Mouse (Mus musculus) liver, postnatal 0 days (tissue): ENCODE measurements around the gene Capzb. TPM values are rescaled to one million over a fixed set of nuclear protein-coding genes. Genes with fewer than 3 reads are reported as not detected.

Experiments used
- ATAC-seq: fragments of 200-750 bp; cut with Nextera tagmentation; 2 replicates; pipeline ENCODE4 v1.8.0; 2017; ENCODE audit warnings: mild to moderate bottlenecking, moderate library complexity
- DNase-seq: peaks from one replicate; pipeline ENCODE4 v3.0.0-alpha.2; 2016
- H3K27ac ChIP-seq: fragments of 300-500 bp; sonication (generic); 2 replicates; pipeline ENCODE4 v1.5.1; 2014; ENCODE audit warnings: antibody characterized with exemption, moderate library complexity, mild to moderate bottlenecking, low read depth
- H3K27me3 ChIP-seq: fragments of 300-500 bp; sonication (generic); 2 replicates; pipeline ENCODE4 v1.6.1; 2014; ENCODE audit warnings: low read length, control low read depth, mixed read lengths; ENCODE audit not compliant: insufficient read depth
- H3K36me3 ChIP-seq: fragments of 300-500 bp; sonication (generic); replicated peaks from 2 replicates; pipeline ENCODE4 v1.6.1; 2014; ENCODE audit warnings: mild to moderate bottlenecking, control low read depth, low read length, moderate library complexity, mixed read lengths; ENCODE audit not compliant: insufficient read depth
- H3K4me1 ChIP-seq: fragments of 300-500 bp; sonication (generic); 2 replicates; pipeline ENCODE4 v1.6.1; 2014; ENCODE audit warnings: antibody characterized with exemption, mild to moderate bottlenecking, control low read depth; ENCODE audit not compliant: insufficient read depth
- H3K4me2 ChIP-seq: fragments of 300-500 bp; sonication (generic); 2 replicates; pipeline ENCODE4 v1.6.1; 2014; ENCODE audit warnings: low read depth, mild to moderate bottlenecking, low read length, moderate library complexity, mixed read lengths
- H3K4me3 ChIP-seq: fragments of 300-500 bp; sonication (generic); 2 replicates; pipeline ENCODE4 v1.5.1; 2014; ENCODE audit warnings: low read depth, low read length
- H3K9ac ChIP-seq: fragments of 300-500 bp; sonication (generic); replicated peaks from 2 replicates; pipeline ENCODE4 v1.6.1; 2014; ENCODE audit warnings: mild to moderate bottlenecking, moderate library complexity
- H3K9me3 ChIP-seq: fragments of 300-500 bp; sonication (generic); 2 replicates; pipeline ENCODE4 v1.6.1; 2016; ENCODE audit warnings: mild to moderate bottlenecking, control low read depth, low read length, mixed read lengths
- CTCF ChIP-seq: sonication (generic); IDR thresholded peaks from 2 replicates; pipeline ENCODE4 v1.5.1; 2016; ENCODE audit warnings: antibody characterized with exemption, low read depth
- EP300 ChIP-seq: IDR thresholded peaks from 2 replicates; pipeline ENCODE4 v1.6.1; 2016; ENCODE audit warnings: antibody characterized with exemption, low read depth, mild to moderate bottlenecking
- WGBS: fragments of 180-500 bp; shearing (Covaris S2); extraction: QIAGEN DNeasy Blood & Tissue Kit; methylation state at CpG from one replicate; pipeline ENCODE4 v1.1.7; 2014; ENCODE audit not compliant: insufficient replicate concordance; 5-methylcytosine and 5-hydroxymethylcytosine counted together
- polyA plus RNA-seq: library from polyadenylated mRNA; unstranded; fragments of >200 nt; fragmentation: Nextera tagmentation; extraction: Ambion mirVana; gene quantifications from 2 replicates; pipeline ENCODE4 v1.2.1, GENCODE M21; 2015

Capzb gene
- polyA plus RNA-seq, 1 experiment from 2014 or later: 143 TPM

DNA sequence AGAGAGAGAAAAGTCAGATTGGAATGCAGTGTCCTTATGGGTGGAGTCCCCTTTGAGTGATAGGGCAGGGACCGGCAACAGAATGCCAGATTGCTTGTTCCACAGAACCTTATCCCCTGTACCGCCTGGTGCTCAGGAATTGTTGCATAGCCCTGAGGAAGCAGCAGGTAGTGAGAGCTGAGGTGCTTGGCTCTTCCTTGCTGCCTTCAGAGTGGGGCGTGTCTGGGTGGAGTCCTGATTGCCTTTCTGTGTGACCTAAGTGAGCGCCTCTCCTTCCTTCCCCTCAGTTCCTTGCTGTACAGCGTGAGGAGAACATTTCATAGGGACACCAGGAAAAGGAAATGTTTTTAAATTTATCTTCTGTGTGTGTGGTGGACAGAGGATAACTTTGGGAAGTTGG lies 4.8 kb downstream of the Capzb start:
- ATAC-seq (no peak), DNase-seq (no peak)
- Histone ChIP-seq H3K27ac (peak overlapping the region; percentile 70), H3K9ac (no peak overlapping the region), H3K9me3 (no peaks in the 10 kb centered on the region), H3K27me3 (no peaks in the 10 kb centered on the region), H3K4me3 (no peak overlapping the region), H3K36me3 (no peaks in the 10 kb centered on the region; the same call in 1 of the 2 replicates), H3K4me2 (peak overlapping the region; percentile 45), H3K4me1 (peaks cover 87% of the 10 kb centered on the region)
- 45% methylated on average over 5 of the region's 5 CpGs for WGBS
- TF ChIP-seq EP300 (no peak), CTCF (no peak)

GRCm38 (mm10) chr4:139198004-139198689 lies 5.4 kb downstream of the Capzb start:
- Histone ChIP-seq H3K4me1 (peaks cover 87% of the 10 kb centered on the region), H3K9me3 (no peaks in the 10 kb centered on the region), H3K9ac (peak overlapping the region; percentile 26; the same call in 1 of the 2 replicates), H3K4me2 (peak overlapping the region; percentile 45), H3K4me3 (no peak overlapping the region), H3K27me3 (no peaks in the 10 kb centered on the region), H3K36me3 (no peaks in the 10 kb centered on the region; the same call in 1 of the 2 replicates), H3K27ac (peak overlapping the region; percentile 70)
- ATAC-seq (peak; percentile 46), DNase-seq (peak; percentile 74)
- 32% methylated on average over 9 of the region's 9 CpGs for WGBS
- peak; percentile 38 for TF ChIP-seq CTCF
- no peak for TF ChIP-seq EP300

DNA sequence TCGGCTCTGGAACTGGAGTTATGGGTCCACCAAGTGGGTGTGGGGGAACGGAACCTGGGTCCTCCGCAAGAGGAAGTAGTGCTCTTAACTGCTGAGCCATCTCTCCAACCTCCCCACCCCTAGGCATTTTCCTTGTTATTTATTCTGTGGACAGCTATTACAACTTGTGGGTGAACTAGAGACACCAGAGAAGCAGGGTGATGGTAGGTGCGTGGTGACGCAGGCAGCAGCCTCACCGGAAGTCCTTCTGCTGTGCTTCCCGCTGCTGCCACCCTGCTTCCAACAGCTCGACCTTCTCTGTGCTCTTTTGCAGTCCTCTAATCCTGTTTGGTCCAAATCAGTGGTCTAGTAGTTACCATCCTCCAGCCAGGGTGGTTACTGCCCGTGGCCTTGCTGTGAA lies 6.4 kb downstream of the Capzb start:
- ATAC-seq (no peak), DNase-seq (no peak)
- Histone ChIP-seq H3K36me3 (no peaks in the 10 kb centered on the region; the same call in 1 of the 2 replicates), H3K4me3 (no peak overlapping the region), H3K4me2 (peak overlapping the region; percentile 45), H3K9ac (no peak overlapping the region), H3K9me3 (no peaks in the 10 kb centered on the region), H3K27me3 (no peaks in the 10 kb centered on the region), H3K4me1 (peaks cover 78% of the 10 kb centered on the region), H3K27ac (peak overlapping the region; percentile 70)
- TF ChIP-seq CTCF: no peak
- TF ChIP-seq EP300: no peak
- 27% methylated on average over 9 of the region's 9 CpGs for WGBS

DNA sequence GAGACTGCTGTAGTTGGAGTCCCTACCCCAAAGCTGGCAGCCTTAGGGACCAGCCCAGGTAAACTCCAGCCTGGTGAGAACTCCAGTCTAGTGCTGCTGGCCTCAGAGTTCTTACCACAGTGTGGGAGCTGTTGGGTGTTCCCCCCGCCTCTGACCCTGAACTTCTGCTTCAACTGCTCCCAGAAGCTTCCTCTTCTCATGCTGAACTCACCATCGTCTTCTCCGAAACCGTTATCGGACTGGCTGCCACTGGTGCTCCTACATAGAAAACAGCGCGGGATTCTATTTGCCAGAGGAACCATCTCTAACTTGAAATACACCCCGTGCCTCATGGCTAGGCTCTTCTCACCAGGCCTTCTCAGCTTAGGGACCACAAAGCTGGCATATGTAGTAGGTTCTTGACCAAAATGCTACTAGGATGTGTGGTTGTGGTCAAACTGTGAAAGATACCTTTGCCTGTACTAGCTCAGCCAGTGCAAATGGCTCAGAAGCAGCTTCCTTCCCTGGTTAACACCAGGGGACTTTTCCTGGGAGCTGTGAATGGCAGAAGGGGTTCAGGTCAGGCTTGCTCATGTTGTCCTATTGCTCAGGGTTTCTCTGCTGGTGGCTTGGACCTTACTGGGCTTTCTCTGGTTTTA lies 7.1 kb downstream of the Capzb start:
- no peak overlapping the region for H3K9ac ChIP-seq
- TF ChIP-seq EP300: no peak
- TF ChIP-seq CTCF: no peak
- DNase-seq: no peak
- peak overlapping the region; percentile 70 for H3K27ac ChIP-seq
- 38% methylated on average over 8 of the region's 8 CpGs for WGBS
- ATAC-seq: no peak
- H3K27me3 ChIP-seq: no peaks in the 10 kb centered on the region
- peaks cover 71% of the 10 kb centered on the region for H3K4me1 ChIP-seq
- H3K4me2 ChIP-seq: peak overlapping the region; percentile 45
- no peak overlapping the region for H3K4me3 ChIP-seq
- H3K36me3 ChIP-seq: no peaks in the 10 kb centered on the region; the same call in 1 of the 2 replicates
- H3K9me3 ChIP-seq: no peaks in the 10 kb centered on the region

GRCm38 (mm10) chr4:139200946-139201345 lies 8.2 kb downstream of the Capzb start:
- WGBS: 43% methylated on average over 3 of the region's 3 CpGs
- Histone ChIP-seq H3K9ac (no peak overlapping the region), H3K36me3 (no peaks in the 10 kb centered on the region; the same call in 1 of the 2 replicates), H3K27ac (no peak overlapping the region), H3K4me1 (peaks cover 61% of the 10 kb centered on the region), H3K27me3 (no peaks in the 10 kb centered on the region), H3K9me3 (no peaks in the 10 kb centered on the region), H3K4me3 (no peak overlapping the region), H3K4me2 (no peak overlapping the region)
- ATAC-seq (no peak), DNase-seq (no peak)
- TF ChIP-seq EP300 (no peak), CTCF (no peak)

- Histone ChIP-seq H3K27me3 (no peaks in the 10 kb centered on the region), H3K4me2 (no peak overlapping the region), H3K9ac (no peak overlapping the region), H3K27ac (no peak overlapping the region), H3K36me3 (peaks cover 5% of the 10 kb centered on the region; the same call in 1 of the 2 replicates), H3K9me3 (no peaks in the 10 kb centered on the region), H3K4me3 (no peak overlapping the region), H3K4me1 (peaks cover 47% of the 10 kb centered on the region)
- 62% methylated on average over 7 of the region's 7 CpGs for WGBS
- no peak for ATAC-seq
- DNase-seq: no peak
- no peak for TF ChIP-seq EP300
- no peak for TF ChIP-seq CTCF
Observed at GRCm38 (mm10) chr4:139202556-139202955, 9.9 kb downstream of the Capzb start.
